Mouse (Mus musculus): Measurements from ENCODE around the gene Atp1b3. TPM values are rescaled to one million over a fixed set of nuclear protein-coding genes. Genes with fewer than 3 reads are reported as not detected.

Atp1b3 gene
- polyA plus RNA-seq, 1 experiment from 2014 or later = 158 TPM

- no peak overlapping the region for H3K4me3 ChIP-seq
- no peak for ATAC-seq
- no peak overlapping the region for H3K4me2 ChIP-seq
- H3K27me3 ChIP-seq = no peaks in the 10 kb centered on the region
- H3K36me3 ChIP-seq (ENCODE audit: poor library complexity, severe bottlenecking) = no peaks in the 10 kb centered on the region
- no peaks in the 10 kb centered on the region for H3K9me3 ChIP-seq (replicated peaks)
- 0 out of 2 replicates have a peak, but pooled peaks cover 2% of the 10 kb centered on the region for H3K4me1 ChIP-seq
- 78% methylated on average over 18 of the region's 18 CpGs for WGBS
- no peak overlapping the region for H3K27ac ChIP-seq
- H3K9ac ChIP-seq = no peak overlapping the region
These were observed 19.7 kb upstream of the Atp1b3 start for GRCm38 (mm10) chr9:96383714-96384487.

GRCm38 (mm10) chr9:96382756-96383155 lies 18.5 kb upstream of the Atp1b3 start:
- no peak overlapping the region for H3K4me3 ChIP-seq
- no peak overlapping the region for H3K4me2 ChIP-seq
- H3K36me3 ChIP-seq (ENCODE audit: poor library complexity, severe bottlenecking) = no peaks in the 10 kb centered on the region
- 0 out of 2 replicates have a peak, but pooled peaks cover 2% of the 10 kb centered on the region for H3K4me1 ChIP-seq
- H3K9me3 ChIP-seq (replicated peaks) = no peaks in the 10 kb centered on the region
- no peaks in the 10 kb centered on the region for H3K27me3 ChIP-seq
- H3K27ac ChIP-seq = no peak overlapping the region
- no peak for ATAC-seq
- H3K9ac ChIP-seq = no peak overlapping the region
- WGBS = 85% methylated on average over 4 of the region's 4 CpGs

DNA sequence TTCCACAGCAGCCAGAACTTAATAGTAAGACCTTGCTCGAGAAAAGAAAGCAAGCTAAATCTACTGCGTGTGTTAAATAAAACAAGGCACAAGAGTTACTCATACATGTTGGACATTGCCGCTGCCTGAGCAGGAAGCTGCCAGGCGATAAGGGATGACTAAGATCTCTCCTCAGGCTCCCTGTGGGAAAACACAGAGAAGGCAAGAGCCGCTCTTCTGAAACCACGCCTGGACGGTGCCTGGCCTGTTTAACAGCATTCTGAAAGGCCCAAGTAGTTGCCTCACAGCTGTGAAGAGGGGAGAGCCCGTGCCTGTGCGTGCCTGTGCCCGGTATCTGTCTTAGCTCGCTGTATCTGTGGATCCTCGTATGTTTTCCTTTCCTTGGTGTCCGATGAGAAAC lies 17.2 kb upstream of the Atp1b3 start:
- Histone ChIP-seq H3K27ac (no peak overlapping the region), H3K27me3 (no peaks in the 10 kb centered on the region), H3K9ac (no peak overlapping the region), H3K9me3 (replicated peaks) (no peaks in the 10 kb centered on the region), H3K4me3 (no peak overlapping the region), H3K4me2 (no peak overlapping the region), H3K36me3 (ENCODE audit: poor library complexity, severe bottlenecking) (no peaks in the 10 kb centered on the region), H3K4me1 (0 out of 2 replicates have a peak, but pooled peaks cover 2% of the 10 kb centered on the region)
- WGBS = 89% methylated on average over 13 of the region's 13 CpGs
- no peak for ATAC-seq

DNA sequence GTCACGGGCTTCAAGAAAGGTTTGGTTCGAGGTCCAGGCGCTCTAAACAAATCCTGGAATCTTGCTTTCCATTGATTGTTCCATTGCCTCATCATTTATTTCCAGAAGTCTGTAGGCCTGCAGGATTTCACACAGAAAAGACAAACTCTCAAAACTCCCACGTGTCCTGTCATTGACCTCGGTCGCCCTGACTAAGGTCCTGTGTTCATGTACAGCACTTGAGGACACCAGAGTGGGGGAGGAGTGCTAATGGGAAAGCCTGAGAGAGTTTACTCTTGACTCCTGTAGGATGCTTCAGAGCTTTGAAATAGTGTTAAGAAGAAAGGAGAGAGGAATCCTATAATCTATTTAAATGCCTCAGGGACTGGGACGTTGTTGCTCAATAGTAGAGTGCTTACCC lies 15.3 kb upstream of the Atp1b3 start:
- H3K4me2 ChIP-seq = no peak overlapping the region
- WGBS = 71% methylated on average over 7 of the region's 7 CpGs

DNA sequence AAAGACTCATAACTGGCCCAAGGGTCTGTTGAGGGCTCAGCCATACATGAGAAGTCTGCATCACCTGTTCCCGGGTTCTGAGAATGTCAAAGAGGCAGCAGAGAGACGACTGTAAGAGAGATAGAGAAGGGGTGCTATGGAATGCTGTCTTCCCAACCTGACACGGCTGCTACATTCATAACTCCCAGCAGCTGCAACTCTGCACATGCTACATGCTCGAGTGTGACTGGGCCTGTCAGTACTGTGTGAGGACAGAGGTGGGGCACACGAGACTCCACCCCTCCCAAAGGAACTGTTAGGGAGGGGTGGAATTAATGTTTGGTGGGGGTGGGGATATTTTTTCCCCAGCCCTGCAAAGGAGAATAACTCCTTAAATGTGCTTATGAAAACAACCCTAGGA lies 14.5 kb upstream of the Atp1b3 start:
- no peak for ATAC-seq
- Histone ChIP-seq H3K9ac (no peak overlapping the region), H3K9me3 (replicated peaks) (no peaks in the 10 kb centered on the region), H3K4me1 (0 out of 2 replicates have a peak, but pooled peaks cover 2% of the 10 kb centered on the region), H3K4me3 (no peak overlapping the region), H3K27me3 (no peaks in the 10 kb centered on the region), H3K4me2 (no peak overlapping the region), H3K27ac (no peak overlapping the region), H3K36me3 (ENCODE audit: poor library complexity, severe bottlenecking) (no peaks in the 10 kb centered on the region)
- WGBS = 78% methylated on average over 5 of the region's 5 CpGs

More for the DNA sequence above, 15.3 kb upstream of the Atp1b3 start:
- no peak for ATAC-seq
- Histone ChIP-seq H3K4me3 (no peak overlapping the region), H3K27me3 (no peaks in the 10 kb centered on the region), H3K9me3 (replicated peaks) (no peaks in the 10 kb centered on the region), H3K36me3 (ENCODE audit: poor library complexity, severe bottlenecking) (no peaks in the 10 kb centered on the region), H3K27ac (no peak overlapping the region), H3K9ac (no peak overlapping the region), H3K4me1 (0 out of 2 replicates have a peak, but pooled peaks cover 2% of the 10 kb centered on the region)

DNA sequence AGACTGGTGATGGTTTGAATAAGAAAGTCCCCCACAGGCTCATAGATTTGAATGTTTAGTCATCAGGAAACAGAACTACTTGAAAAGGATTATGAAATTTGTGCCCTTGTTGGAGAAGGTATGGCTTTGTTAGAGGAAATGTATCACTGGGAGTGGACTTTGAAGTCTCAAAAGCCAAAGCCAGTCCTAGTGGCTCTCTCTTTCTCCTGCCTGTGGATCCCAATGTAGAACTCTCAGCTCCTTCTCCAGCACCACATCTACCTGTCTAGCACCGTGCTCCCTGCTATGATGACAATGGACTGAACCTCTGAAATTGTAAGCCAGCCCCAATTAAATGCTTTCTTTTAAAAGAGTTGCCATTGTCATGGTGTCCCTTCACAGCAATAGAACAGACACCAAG lies 12.9 kb upstream of the Atp1b3 start:
- WGBS = 91% methylated on average over 1 of the region's 1 CpGs
- ATAC-seq = no peak
- Histone ChIP-seq H3K4me3 (no peak overlapping the region), H3K9me3 (replicated peaks) (no peaks in the 10 kb centered on the region), H3K9ac (no peak overlapping the region), H3K4me2 (no peak overlapping the region), H3K4me1 (no peaks in the 10 kb centered on the region), H3K27me3 (no peaks in the 10 kb centered on the region), H3K36me3 (ENCODE audit: poor library complexity, severe bottlenecking) (no peaks in the 10 kb centered on the region), H3K27ac (no peak overlapping the region)

DNA sequence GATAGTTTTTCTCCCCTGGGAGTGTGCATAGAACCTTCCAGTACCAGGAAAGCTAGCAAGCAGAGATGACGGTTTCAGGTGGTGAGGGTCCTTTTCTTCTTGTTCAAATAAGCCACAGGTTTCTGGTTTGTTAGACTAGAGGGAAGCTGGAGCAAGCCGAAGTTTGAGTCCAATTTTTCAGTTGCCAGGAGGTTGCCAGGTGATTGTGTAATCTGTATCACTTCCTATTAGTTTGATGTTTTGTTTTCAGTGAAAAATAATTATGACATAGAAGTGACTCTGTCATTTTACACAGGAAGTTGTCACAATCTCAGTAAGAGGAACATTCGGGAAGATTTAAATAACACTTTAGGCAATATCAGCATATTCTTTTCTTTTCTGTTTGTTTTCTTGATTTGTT lies 11.6 kb upstream of the Atp1b3 start:
- ATAC-seq = no peak
- Histone ChIP-seq H3K9ac (no peak overlapping the region), H3K27ac (no peak overlapping the region), H3K36me3 (ENCODE audit: poor library complexity, severe bottlenecking) (no peaks in the 10 kb centered on the region), H3K27me3 (no peaks in the 10 kb centered on the region), H3K4me3 (no peak overlapping the region), H3K9me3 (replicated peaks) (no peaks in the 10 kb centered on the region), H3K4me2 (no peak overlapping the region), H3K4me1 (no peaks in the 10 kb centered on the region)
- WGBS = 91% methylated on average over 3 of the region's 3 CpGs

DNA sequence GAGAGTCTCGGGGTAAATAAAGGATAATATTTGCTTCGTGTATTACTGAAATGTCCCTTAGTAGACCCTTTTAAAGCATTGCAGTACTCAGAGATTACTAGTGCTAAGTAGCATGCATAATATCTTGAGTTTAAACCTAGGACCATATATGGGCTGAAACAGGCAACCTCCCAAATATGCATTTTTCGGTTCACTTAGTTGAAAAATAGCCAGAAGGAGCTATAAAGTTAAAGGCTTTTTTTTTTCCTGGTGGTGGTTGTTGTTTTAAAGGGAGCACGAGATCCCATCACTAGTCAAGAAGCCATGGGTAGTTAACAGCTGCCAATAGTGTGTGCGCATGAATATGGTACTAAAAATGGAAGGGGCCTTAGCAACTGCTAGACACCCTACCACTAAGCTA lies 6.8 kb upstream of the Atp1b3 start:
- ATAC-seq = no peak
- no peak overlapping the region for H3K4me2 ChIP-seq
- no peaks in the 10 kb centered on the region for H3K27me3 ChIP-seq
- 93% methylated on average over 5 of the region's 5 CpGs for WGBS
- H3K9me3 ChIP-seq (replicated peaks) = no peaks in the 10 kb centered on the region
- H3K36me3 ChIP-seq (ENCODE audit: poor library complexity, severe bottlenecking) = no peaks in the 10 kb centered on the region
- no peak overlapping the region for H3K9ac ChIP-seq
- H3K27ac ChIP-seq = no peak overlapping the region
- no peak overlapping the region for H3K4me3 ChIP-seq
- no peaks in the 10 kb centered on the region for H3K4me1 ChIP-seq

GRCm38 (mm10) chr9:96369654-96370384 lies 5.6 kb upstream of the Atp1b3 start:
- Histone ChIP-seq H3K27me3 (no peaks in the 10 kb centered on the region), H3K9ac (no peak overlapping the region), H3K27ac (no peak overlapping the region), H3K4me2 (no peak overlapping the region), H3K9me3 (replicated peaks) (no peaks in the 10 kb centered on the region), H3K4me3 (no peak overlapping the region), H3K4me1 (no peaks in the 10 kb centered on the region), H3K36me3 (ENCODE audit: poor library complexity, severe bottlenecking) (no peaks in the 10 kb centered on the region)
- 67% methylated on average over 5 of the region's 5 CpGs for WGBS
- ATAC-seq = no peak

DNA sequence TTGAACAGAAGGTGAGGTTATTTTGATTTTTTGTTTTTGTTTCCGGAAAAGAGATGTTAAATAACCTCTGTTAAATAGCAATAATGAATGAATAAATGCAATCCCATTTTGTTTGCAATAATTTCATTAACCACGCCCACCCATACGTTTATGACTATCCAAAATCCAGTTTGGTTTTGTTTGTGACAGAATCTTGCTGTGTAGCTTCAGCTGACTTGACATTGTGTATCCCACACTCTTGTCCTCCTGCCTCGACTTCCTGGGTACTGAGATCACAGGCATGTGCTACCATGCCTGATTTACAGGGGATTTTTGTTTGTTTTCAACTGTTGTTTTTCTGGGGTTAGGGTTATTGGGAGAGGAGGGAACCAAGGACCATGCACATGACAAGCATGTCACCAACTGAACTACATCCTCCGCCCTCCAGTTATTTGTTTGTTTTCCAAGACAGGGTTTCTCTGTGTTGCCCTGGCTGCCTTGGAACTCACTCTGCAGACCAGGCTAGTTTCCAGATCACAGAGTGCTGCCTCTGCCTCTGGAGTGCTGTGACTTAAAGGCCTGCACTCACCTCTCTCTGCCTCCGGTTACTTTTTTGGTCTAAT lies 1.1 kb upstream of the Atp1b3 start:
- Histone ChIP-seq H3K36me3 (ENCODE audit: poor library complexity, severe bottlenecking) (no peaks in the 10 kb centered on the region), H3K9ac (no peak overlapping the region), H3K4me1 (peaks cover 25% of the 10 kb centered on the region), H3K4me2 (no peak overlapping the region), H3K9me3 (replicated peaks) (no peaks in the 10 kb centered on the region), H3K27me3 (no peaks in the 10 kb centered on the region), H3K4me3 (no peak overlapping the region), H3K27ac (no peak overlapping the region)
- no peak for ATAC-seq
- 73% methylated on average over 6 of the region's 6 CpGs for WGBS

- Histone ChIP-seq H3K9me3 (replicated peaks) (no peaks in the 10 kb centered on the region), H3K4me3 (peak overlapping the region; percentile 85), H3K36me3 (ENCODE audit: poor library complexity, severe bottlenecking) (no peaks in the 10 kb centered on the region), H3K9ac (peak overlapping the region; percentile 94), H3K27me3 (no peaks in the 10 kb centered on the region), H3K27ac (peak overlapping the region; percentile 94), H3K4me2 (peak overlapping the region; percentile 76), H3K4me1 (peaks cover 30% of the 10 kb centered on the region)
- 2% methylated on average over 44 of the region's 64 CpGs for WGBS
- ATAC-seq = peak; percentile 70
These were observed 581 bp downstream of the Atp1b3 start for GRCm38 (mm10) chr9:96363581-96364140.

DNA sequence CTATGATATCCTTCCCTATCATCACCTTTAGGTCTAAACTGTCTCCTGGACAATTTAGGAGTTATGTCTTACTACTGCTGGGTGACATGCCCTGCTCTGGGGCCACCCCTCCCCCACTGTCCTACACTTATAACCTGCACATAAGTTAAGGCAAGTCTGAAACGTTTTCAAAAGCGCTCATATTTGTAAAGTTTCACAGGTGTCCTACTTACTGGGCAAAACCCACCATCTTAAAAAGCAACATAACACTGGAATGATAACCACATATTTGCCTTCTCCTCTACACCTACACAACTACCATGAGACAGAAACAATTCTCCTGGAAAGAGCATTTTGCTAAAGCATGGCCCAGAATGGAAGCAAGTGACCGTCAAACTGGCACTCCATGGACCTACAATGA lies 4.2 kb downstream of the Atp1b3 start:
- Histone ChIP-seq H3K27me3 (no peaks in the 10 kb centered on the region), H3K4me2 (no peak overlapping the region), H3K27ac (no peak overlapping the region), H3K9me3 (replicated peaks) (no peaks in the 10 kb centered on the region), H3K9ac (no peak overlapping the region), H3K36me3 (ENCODE audit: poor library complexity, severe bottlenecking) (no peaks in the 10 kb centered on the region), H3K4me1 (peaks cover 30% of the 10 kb centered on the region), H3K4me3 (no peak overlapping the region)
- 86% methylated on average over 3 of the region's 3 CpGs for WGBS
- ATAC-seq = no peak
